Mouse (Mus musculus) ES-E14 (cell line): ENCODE data around the gene Nuak1.

Experiments used
- CHD2 ChIP-seq: IDR thresholded peaks from 2 replicates; pipeline ENCODE4 v1.6.1; 2014; ENCODE audit warnings: mild to moderate bottlenecking, low read depth, low read length, inconsistent platforms
- HCFC1 ChIP-seq: IDR thresholded peaks from 2 replicates; pipeline ENCODE4 v1.6.1; 2012; ENCODE audit warnings: low read length, inconsistent platforms, borderline replicate concordance; ENCODE audit not compliant: insufficient read depth
- ZNF384 ChIP-seq: IDR thresholded peaks from 2 replicates; pipeline ENCODE4 v1.6.1; 2012; ENCODE audit warnings: low read depth, low read length, inconsistent platforms

DNA sequence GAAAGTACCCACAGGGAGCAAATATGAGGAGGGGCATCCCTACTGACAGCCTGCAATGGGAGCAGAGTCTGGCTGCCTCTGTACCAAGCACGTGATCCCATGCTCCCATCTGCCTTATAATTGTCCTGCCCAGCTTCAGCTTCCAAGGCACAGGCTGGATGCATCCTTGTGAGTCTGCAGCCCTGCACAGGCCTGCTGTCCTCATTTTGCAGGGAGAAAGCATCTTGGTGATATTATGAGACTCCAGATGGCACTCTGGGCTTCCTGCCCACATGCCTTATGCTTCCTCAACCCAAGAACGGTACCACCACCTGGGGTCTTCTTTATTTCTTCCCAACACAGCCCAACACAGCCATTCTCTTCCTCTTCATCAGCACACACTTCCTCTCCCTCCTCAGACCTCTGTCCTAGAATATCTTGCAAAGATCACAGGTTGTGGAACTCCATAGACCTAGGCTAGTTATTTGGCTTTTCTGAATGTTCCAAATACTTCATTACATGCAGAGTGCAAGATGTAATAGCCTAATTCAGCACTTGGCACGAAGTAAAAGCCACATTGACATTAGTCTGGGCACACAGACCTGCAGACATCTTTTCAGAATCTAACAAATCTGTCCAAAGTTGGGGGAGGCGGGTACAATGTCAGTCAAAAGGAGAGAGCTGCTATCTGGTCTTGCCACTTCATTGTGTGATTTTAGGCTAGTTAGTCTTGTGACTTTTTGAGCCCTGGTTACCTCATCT lies 82.2 kb downstream of the Nuak1 start:
- TF ChIP-seq CHD2 (no peak), ZNF384 (no peak), HCFC1 (no peak)
